Mouse (Mus musculus) embryonic facial prominence, embryonic 13.5 days (tissue): ENCODE results near the gene Gpr65. TPM values are rescaled to one million over a fixed set of nuclear protein-coding genes. Genes with fewer than 3 reads are reported as not detected.

Experiments used
- ATAC-seq: fragments of 200-750 bp; cut with Nextera tagmentation; 2 replicates; pipeline ENCODE4 v1.8.0; 2017; ENCODE audit warnings: low read depth; ENCODE audit not compliant: insufficient number of reproducible peaks, insufficient read depth, low FRiP score, low TSS enrichment
- H3K27ac ChIP-seq: fragments of 300-500 bp; sonication (generic); 2 replicates; pipeline ENCODE4 v1.5.1; 2015; ENCODE audit warnings: moderate library complexity, mild to moderate bottlenecking, inconsistent platforms
- H3K27me3 ChIP-seq: fragments of 300-500 bp; sonication (generic); 2 replicates; pipeline ENCODE4 v1.6.1; 2015; ENCODE audit warnings: mild to moderate bottlenecking, inconsistent platforms
- H3K36me3 ChIP-seq: fragments of 300-500 bp; sonication (generic); 2 replicates; pipeline ENCODE4 v1.6.1; 2015; ENCODE audit warnings: mild to moderate bottlenecking, inconsistent platforms
- H3K4me1 ChIP-seq: fragments of 300-500 bp; sonication (generic); 2 replicates; pipeline ENCODE4 v1.6.1; 2015; ENCODE audit warnings: inconsistent platforms
- H3K4me2 ChIP-seq: fragments of 300-500 bp; sonication (generic); 2 replicates; pipeline ENCODE4 v1.6.1; 2015; ENCODE audit warnings: moderate library complexity, mild to moderate bottlenecking, inconsistent platforms
- H3K4me3 ChIP-seq: fragments of 300-500 bp; sonication (generic); 2 replicates; pipeline ENCODE4 v1.5.1; 2015; ENCODE audit warnings: mild to moderate bottlenecking, inconsistent platforms
- H3K9ac ChIP-seq: fragments of 300-500 bp; sonication (generic); 2 replicates; pipeline ENCODE4 v1.6.1; 2015; ENCODE audit warnings: mild to moderate bottlenecking, inconsistent platforms
- H3K9me3 ChIP-seq: fragments of 300-500 bp; sonication (generic); 2 replicates; pipeline ENCODE4 v1.6.1; 2016; ENCODE audit warnings: inconsistent platforms
- WGBS: fragments of 180-500 bp; shearing (Covaris S2); methylation state at CpG from one replicate; pipeline ENCODE4 v1.1.7; 2015; ENCODE audit warnings: mixed read lengths; 5-methylcytosine and 5-hydroxymethylcytosine counted together
- polyA plus RNA-seq: library from polyadenylated mRNA; unstranded; fragments of >200 nt; fragmentation: Nextera tagmentation; extraction: Ambion mirVana; gene quantifications from 2 replicates; pipeline ENCODE4 v1.2.1, GENCODE M21; 2015

Gene Gpr65
- polyA plus RNA-seq, 1 experiment from 2014 or later, result 1.0 TPM

DNA sequence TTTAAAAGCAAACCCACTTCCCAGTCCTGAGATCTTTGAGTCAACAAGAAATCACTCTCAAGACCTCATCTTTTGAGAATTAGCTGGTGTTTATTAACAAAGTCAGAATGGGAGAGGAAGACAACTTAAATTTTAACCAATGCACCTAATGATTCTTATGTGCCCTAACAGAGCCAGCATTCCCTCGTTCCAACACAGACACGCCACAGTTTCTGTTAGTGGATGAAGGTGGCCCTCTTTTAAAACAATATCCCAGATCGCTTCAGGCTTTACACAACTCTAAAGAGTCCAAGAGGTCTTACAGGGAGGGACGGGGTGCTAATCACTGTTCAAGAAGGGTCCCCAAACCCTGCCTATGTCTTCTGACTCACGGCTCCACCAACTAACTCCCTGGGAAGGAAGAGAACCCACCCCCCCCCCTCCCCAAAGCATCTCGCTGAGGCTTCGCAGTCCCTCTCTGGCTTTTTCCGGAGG is 10.0 kb upstream of the Gpr65 start:
- 0% methylated on average over 8 of the region's 8 CpGs for WGBS

GRCm38 (mm10) chr12:98258845-98259517 is 9.5 kb upstream of the Gpr65 start, which contains the start of gene Galc:
Gene Galc, minus strand, starts transcription at chr12:98259459.
- peak within 1 kb of the TSS; percentile 68 for H3K4me2 ChIP-seq
- H3K9me3 ChIP-seq, result no peaks in the 10 kb centered on the region
- H3K36me3 ChIP-seq, result no peaks in the 10 kb centered on the region
- no peaks in the 10 kb centered on the region for H3K27me3 ChIP-seq
- peak; percentile 87 for ATAC-seq
- peak within 1 kb of the TSS; percentile 93 for H3K27ac ChIP-seq
- peak within 1 kb of the TSS; percentile 93 for H3K9ac ChIP-seq
- under 1% methylated on average over 74 of the region's 76 CpGs for WGBS
- peak within 1 kb of the TSS; percentile 80 for H3K4me3 ChIP-seq
- peaks cover 8% of the 10 kb centered on the region; the same call in 1 of the 2 replicates for H3K4me1 ChIP-seq

More for the DNA sequence above, 10.0 kb upstream of the Gpr65 start:
- Histone ChIP-seq H3K4me3 (peak overlapping the region; percentile 80), H3K27ac (peak overlapping the region; percentile 93), H3K9ac (peak overlapping the region; percentile 93), H3K9me3 (no peaks in the 10 kb centered on the region), H3K27me3 (no peaks in the 10 kb centered on the region), H3K4me2 (peak overlapping the region; percentile 68), H3K36me3 (peaks cover 4% of the 10 kb centered on the region; the same call in 1 of the 2 replicates), H3K4me1 (peaks cover 8% of the 10 kb centered on the region; the same call in 1 of the 2 replicates)
- ATAC-seq, result no peak

GRCm38 (mm10) chr12:98259518-98259852 is 8.9 kb upstream of the Gpr65 start:
- H3K4me2 ChIP-seq, result peak overlapping the region; percentile 68
- no peak overlapping the region; the same call in 1 of the 2 replicates for H3K27ac ChIP-seq
- no peaks in the 10 kb centered on the region for H3K27me3 ChIP-seq
- H3K4me3 ChIP-seq, result peak overlapping the region; percentile 80
- peaks cover 8% of the 10 kb centered on the region; the same call in 1 of the 2 replicates for H3K4me1 ChIP-seq
- H3K9ac ChIP-seq, result peak overlapping the region; percentile 93
- WGBS, result 3% methylated on average over 12 of the region's 12 CpGs
- 0 out of 2 replicates have a peak, but pooled peaks have one; percentile 4 for ATAC-seq
- H3K9me3 ChIP-seq, result no peaks in the 10 kb centered on the region
- H3K36me3 ChIP-seq, result no peaks in the 10 kb centered on the region

DNA sequence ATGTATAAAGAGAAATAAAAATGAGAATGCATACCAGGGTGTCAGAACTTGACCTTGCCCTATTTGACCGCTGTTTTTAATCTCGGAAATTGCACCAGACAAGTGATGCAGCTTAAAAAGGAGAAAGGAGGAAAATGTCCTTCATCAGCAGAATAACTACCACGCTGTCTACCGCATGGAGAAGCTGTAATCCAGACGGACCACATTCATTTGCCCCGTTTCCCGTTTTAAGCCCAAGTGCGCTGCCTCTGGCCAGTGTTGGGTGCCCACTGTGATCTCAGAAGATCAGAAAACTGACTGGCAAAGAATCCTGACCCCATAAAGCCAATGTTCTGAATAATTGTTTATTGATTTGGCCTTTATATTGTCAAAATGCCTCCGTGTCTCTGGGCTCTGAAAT is 2.7 kb upstream of the Gpr65 start:
- 82% methylated on average over 9 of the region's 9 CpGs for WGBS

GRCm38 (mm10) chr12:98269791-98270745 is 1.6 kb downstream of the Gpr65 start:
- Histone ChIP-seq H3K4me3 (no peak overlapping the region), H3K4me1 (no peaks in the 10 kb centered on the region), H3K9me3 (no peaks in the 10 kb centered on the region), H3K9ac (no peak overlapping the region), H3K27me3 (no peaks in the 10 kb centered on the region), H3K4me2 (no peak overlapping the region), H3K36me3 (no peaks in the 10 kb centered on the region), H3K27ac (no peak overlapping the region)
- 0 out of 2 replicates have a peak, but pooled peaks have one; percentile 15 for ATAC-seq
- WGBS, result 77% methylated on average over 17 of the region's 17 CpGs

More for the DNA sequence above, 2.7 kb upstream of the Gpr65 start:
- H3K36me3 ChIP-seq, result no peaks in the 10 kb centered on the region
- no peak overlapping the region for H3K27ac ChIP-seq
- no peaks in the 10 kb centered on the region for H3K9me3 ChIP-seq
- no peak overlapping the region for H3K9ac ChIP-seq
- H3K27me3 ChIP-seq, result no peaks in the 10 kb centered on the region
- H3K4me2 ChIP-seq, result no peak overlapping the region
- H3K4me3 ChIP-seq, result no peak overlapping the region
- H3K4me1 ChIP-seq, result no peaks in the 10 kb centered on the region
- no peak for ATAC-seq

- no peak overlapping the region for H3K27ac ChIP-seq
- no peak for ATAC-seq
- H3K4me1 ChIP-seq, result no peaks in the 10 kb centered on the region
- H3K9me3 ChIP-seq, result no peaks in the 10 kb centered on the region
- no peak overlapping the region for H3K4me3 ChIP-seq
- no peaks in the 10 kb centered on the region for H3K36me3 ChIP-seq
- 67% methylated on average over 12 of the region's 12 CpGs for WGBS
- H3K9ac ChIP-seq, result no peak overlapping the region
- no peak overlapping the region for H3K4me2 ChIP-seq
- H3K27me3 ChIP-seq, result no peaks in the 10 kb centered on the region
Observed at GRCm38 (mm10) chr12:98270810-98271566, 2.6 kb downstream of the Gpr65 start.

- Histone ChIP-seq H3K27me3 (no peaks in the 10 kb centered on the region), H3K9ac (no peak overlapping the region), H3K4me1 (no peaks in the 10 kb centered on the region), H3K9me3 (no peaks in the 10 kb centered on the region), H3K4me3 (no peak overlapping the region), H3K36me3 (no peaks in the 10 kb centered on the region), H3K27ac (no peak overlapping the region), H3K4me2 (no peak overlapping the region)
- 75% methylated on average over 7 of the region's 7 CpGs for WGBS
- no peak for ATAC-seq
Observed at GRCm38 (mm10) chr12:98272433-98272832, 4.0 kb downstream of the Gpr65 start.

DNA sequence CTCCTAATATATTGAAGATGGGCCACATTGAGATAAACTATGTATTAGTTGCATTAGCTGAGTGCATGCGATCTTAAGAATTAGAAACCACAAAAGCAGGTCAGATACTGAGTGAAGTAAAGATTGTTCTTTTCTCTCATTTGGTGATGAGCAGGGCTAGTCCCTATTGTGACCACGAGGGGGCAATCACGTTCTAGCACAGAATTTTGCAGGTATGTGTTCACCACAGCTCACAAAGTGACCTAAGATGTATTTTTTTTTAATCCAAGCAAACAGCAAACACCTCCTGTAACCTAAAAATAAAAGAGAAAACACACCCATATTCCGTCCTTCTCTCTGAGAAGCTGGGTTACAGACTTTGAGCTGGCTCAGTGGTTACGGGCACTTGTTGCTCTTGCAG is 12.1 kb downstream of the Gpr65 start:
- Histone ChIP-seq H3K9ac (no peak overlapping the region), H3K4me1 (peaks cover 10% of the 10 kb centered on the region), H3K4me2 (no peak overlapping the region), H3K36me3 (no peaks in the 10 kb centered on the region), H3K27me3 (no peaks in the 10 kb centered on the region), H3K27ac (no peak overlapping the region), H3K9me3 (no peaks in the 10 kb centered on the region), H3K4me3 (no peak overlapping the region)
- WGBS, result 30% methylated on average over 5 of the region's 5 CpGs
- no peak for ATAC-seq

DNA sequence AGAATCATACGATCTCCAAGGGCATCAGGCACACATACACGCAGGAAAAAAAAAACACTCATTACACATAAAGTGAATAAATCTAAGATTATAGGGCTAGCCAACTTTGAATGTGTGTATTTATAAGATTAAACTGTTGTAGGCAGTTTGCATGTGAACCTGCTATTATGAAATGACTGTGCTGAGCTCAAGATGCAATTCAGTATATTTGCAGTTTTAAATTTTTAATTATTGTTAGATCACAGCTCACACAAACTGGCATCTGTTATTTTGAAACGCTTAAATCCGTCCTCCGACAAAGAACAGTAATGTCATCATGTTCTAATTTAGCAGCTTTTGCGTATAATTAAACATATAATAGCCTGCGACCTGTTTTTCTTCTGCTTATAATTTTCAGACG is 12.6 kb downstream of the Gpr65 start:
- WGBS, result 61% methylated on average over 8 of the region's 8 CpGs
- Histone ChIP-seq H3K4me3 (no peak overlapping the region), H3K36me3 (no peaks in the 10 kb centered on the region), H3K9me3 (no peaks in the 10 kb centered on the region), H3K4me2 (no peak overlapping the region), H3K27me3 (no peaks in the 10 kb centered on the region), H3K4me1 (peaks cover 10% of the 10 kb centered on the region), H3K9ac (no peak overlapping the region), H3K27ac (no peak overlapping the region)
- no peak for ATAC-seq

GRCm38 (mm10) chr12:98282776-98283486 is 14.5 kb downstream of the Gpr65 start:
- Histone ChIP-seq H3K9me3 (no peaks in the 10 kb centered on the region), H3K4me2 (no peak overlapping the region), H3K4me1 (peaks cover 10% of the 10 kb centered on the region), H3K27ac (no peak overlapping the region), H3K9ac (no peak overlapping the region), H3K27me3 (no peaks in the 10 kb centered on the region), H3K4me3 (no peak overlapping the region), H3K36me3 (no peaks in the 10 kb centered on the region)
- 66% methylated on average over 14 of the region's 14 CpGs for WGBS
- no peak for ATAC-seq

DNA sequence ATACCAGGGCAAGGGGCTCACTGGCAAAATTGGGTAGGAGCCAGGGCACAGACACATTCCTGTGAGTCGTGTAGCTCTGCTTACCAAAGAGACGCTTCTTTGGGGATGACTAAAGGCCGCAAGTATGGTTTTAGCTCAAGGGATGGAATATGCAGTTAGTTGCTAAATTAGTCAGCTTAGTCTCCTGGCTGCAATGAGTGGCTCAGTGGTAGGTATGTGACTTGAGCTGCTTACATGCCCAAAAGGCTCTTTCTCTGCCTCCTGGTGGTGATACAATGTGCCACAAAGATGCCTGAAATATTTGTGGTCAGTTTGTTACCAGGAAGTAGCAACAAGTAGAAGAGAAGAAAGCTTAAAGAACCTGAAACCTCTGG is 15.0 kb downstream of the Gpr65 start:
- Histone ChIP-seq H3K4me3 (no peak overlapping the region), H3K27ac (no peak overlapping the region), H3K9me3 (no peaks in the 10 kb centered on the region), H3K4me2 (no peak overlapping the region), H3K9ac (no peak overlapping the region), H3K36me3 (no peaks in the 10 kb centered on the region), H3K4me1 (peaks cover 10% of the 10 kb centered on the region), H3K27me3 (no peaks in the 10 kb centered on the region)
- no peak for ATAC-seq
- 40% methylated on average over 3 of the region's 3 CpGs for WGBS
